21 mouse cellular contexts compared by ENCODE assay signal in the genomic region with DNA sequence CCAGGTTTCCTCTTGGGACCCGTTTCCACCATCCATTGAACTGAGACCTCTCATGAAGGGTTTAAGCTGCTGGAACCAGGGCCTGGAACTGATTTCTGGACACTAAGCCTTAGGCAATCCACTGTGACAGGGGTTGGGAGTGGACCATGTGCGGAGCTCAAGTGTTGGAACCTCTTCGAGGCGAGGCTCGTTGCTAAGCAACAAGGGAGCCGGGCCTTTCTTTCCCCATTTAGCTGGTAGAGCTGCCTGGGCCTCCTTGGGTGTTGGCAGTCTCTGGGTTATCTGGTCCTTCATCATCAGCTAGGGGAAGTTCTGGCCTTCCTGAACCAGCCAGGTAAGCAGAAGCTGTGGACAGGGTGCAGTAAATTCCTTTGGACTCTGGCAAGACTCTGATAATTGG. TPM values are rescaled to one million over a fixed set of nuclear protein-coding genes. Genes with fewer than 3 reads are reported as not detected.
DNase-seq lines count a peak whose midpoint lies in the region; ATAC-seq and TF ChIP-seq lines count a peak whose summit lies in the region.
"Had no signal": no experiment of that assay in that cellular context is flagged by ENCODE, and none has a peak within 500 bp of the region (broad histone marks: within the 10 kb centered on the region; RNA-seq: fewer than 3 reads in every experiment).

A gene (plus strand): TSS at position 205 of the 400 bp plus-strand sequence.

- 61% methylated on average over 6 of the region's 6 CpGs for WGBS in intestine, embryonic 15.5 days
- 54% methylated on average over 6 of the region's 6 CpGs for WGBS in intestine, postnatal 0 days
- WGBS in stomach, embryonic 14.5 days = 67% methylated on average over 6 of the region's 6 CpGs
- WGBS in stomach, postnatal 0 days = 66% methylated on average over 6 of the region's 6 CpGs

- no peaks in the 10 kb centered on the region for H3K4me1 ChIP-seq in intestine, embryonic 15.5 days (replicated peaks)
- no peaks in the 10 kb centered on the region for H3K4me1 ChIP-seq in intestine, postnatal 0 days (replicated peaks; ENCODE audit: control insufficient read depth, insufficient read depth, low read length)
- no peaks in the 10 kb centered on the region for H3K4me1 ChIP-seq in stomach, embryonic 14.5 days (ENCODE audit: control insufficient read depth, insufficient read depth, low read length)
- H3K4me1 ChIP-seq in stomach, postnatal 0 days (replicated peaks; ENCODE audit: control insufficient read depth, insufficient read depth) = no peaks in the 10 kb centered on the region
- H3K4me1 ChIP-seq: embryonic facial prominence, embryonic 10.5 days; forebrain, embryonic 13.5 days; heart, embryonic 10.5 days; hindbrain, embryonic 13.5 days had no signal

- no peak within 1 kb of the TSS for H3K4me3 ChIP-seq in intestine, embryonic 15.5 days (replicated peaks)
- H3K4me3 ChIP-seq in intestine, postnatal 0 days (ENCODE audit: low read depth, low read length) = no peak within 1 kb of the TSS
- no peak within 1 kb of the TSS for H3K4me3 ChIP-seq in stomach, embryonic 14.5 days (ENCODE audit: low read depth, low read length)
- no peak within 1 kb of the TSS for H3K4me3 ChIP-seq in stomach, postnatal 0 days (ENCODE audit: low read depth, low read length)
- H3K4me3 ChIP-seq: embryonic facial prominence, embryonic 10.5 days; forebrain, embryonic 13.5 days; heart, embryonic 10.5 days; hindbrain, embryonic 13.5 days had no signal

- no peaks in the 10 kb centered on the region for H3K9me3 ChIP-seq in intestine, embryonic 15.5 days
- no peaks in the 10 kb centered on the region for H3K9me3 ChIP-seq in intestine, postnatal 0 days (ENCODE audit: control insufficient read depth)
- no peaks in the 10 kb centered on the region for H3K9me3 ChIP-seq in stomach, embryonic 14.5 days (ENCODE audit: control insufficient read depth, low read depth, low read length)
- H3K9me3 ChIP-seq in stomach, postnatal 0 days (ENCODE audit: control insufficient read depth, low read length) = no peaks in the 10 kb centered on the region
- H3K9me3 ChIP-seq: embryonic facial prominence, embryonic 10.5 days; forebrain, embryonic 13.5 days; heart, embryonic 10.5 days; hindbrain, embryonic 13.5 days had no signal

- H3K36me3 ChIP-seq in intestine, embryonic 15.5 days = no peaks in the 10 kb centered on the region
- H3K36me3 ChIP-seq in intestine, postnatal 0 days (ENCODE audit: control insufficient read depth, insufficient read depth) = no peaks in the 10 kb centered on the region
- no peaks in the 10 kb centered on the region for H3K36me3 ChIP-seq in stomach, embryonic 14.5 days (ENCODE audit: control insufficient read depth, insufficient read depth, low read length)
- H3K36me3 ChIP-seq in stomach, postnatal 0 days (ENCODE audit: control insufficient read depth, insufficient read depth, low read length) = no peaks in the 10 kb centered on the region
- H3K36me3 ChIP-seq: embryonic facial prominence, embryonic 10.5 days; heart, embryonic 10.5 days; hindbrain, embryonic 13.5 days had no signal

- peak; percentile 53; the same call in 1 of the 2 replicates for ATAC-seq in intestine, embryonic 15.5 days
- no peak for ATAC-seq in intestine, postnatal 0 days
- ATAC-seq in stomach, embryonic 14.5 days (ENCODE audit: insufficient number of reproducible peaks, insufficient read depth, low FRiP score, low read depth) = 0 out of 2 replicates have a peak, but pooled peaks have one; percentile 14
- ATAC-seq in stomach, postnatal 0 days (ENCODE audit: low FRiP score, low TSS enrichment) = no peak
- ATAC-seq: forebrain, embryonic 13.5 days; forebrain, postnatal 0 days; Patski had no signal

- no peak within 1 kb of the TSS for H3K9ac ChIP-seq in intestine, embryonic 15.5 days
- H3K9ac ChIP-seq in intestine, postnatal 0 days (ENCODE audit: low read depth, low read length) = no peak within 1 kb of the TSS
- H3K9ac ChIP-seq in stomach, embryonic 14.5 days (replicated peaks; ENCODE audit: low read depth, low read length) = no peak within 1 kb of the TSS
- H3K9ac ChIP-seq in stomach, postnatal 0 days (ENCODE audit: low read length) = no peak within 1 kb of the TSS
- H3K9ac ChIP-seq: forebrain, embryonic 13.5 days; forebrain, postnatal 0 days; hindbrain, embryonic 13.5 days had no signal

- TF ChIP-seq EP300 in stomach, postnatal 0 days (optimal IDR thresholded peaks at IDR 0.05) = no peak

- no peak within 1 kb of the TSS for H3K27ac ChIP-seq in intestine, embryonic 15.5 days
- H3K27ac ChIP-seq in intestine, postnatal 0 days (ENCODE audit: low read depth, low read length) = no peak within 1 kb of the TSS
- H3K27ac ChIP-seq in stomach, embryonic 14.5 days (ENCODE audit: low read length) = no peak within 1 kb of the TSS
- H3K27ac ChIP-seq in stomach, postnatal 0 days (replicated peaks) = no peak within 1 kb of the TSS
- H3K27ac ChIP-seq: embryonic facial prominence, embryonic 10.5 days; forebrain, embryonic 13.5 days; heart, embryonic 10.5 days; hindbrain, embryonic 13.5 days had no signal

- DNase-seq in stomach, postnatal 0 days (ENCODE audit: low spot score) = no peak
- DNase-seq in R1 (ENCODE audit: low read depth, low spot score) (peak; percentile 70), MN1 (ENCODE audit: low spot score) (no peak)
- peak; percentile 45 for DNase-seq in testis, postnatal 14 days (ENCODE audit: low spot score)
- DNase-seq: adrenal gland, adult 8-10 months; adrenal gland, postnatal 36 days; cerebellum, adult 2 months; cerebellum, postnatal 10 days; forebrain, postnatal 0 days; gastrocnemius, postnatal 36 days; heart, adult 18-20 months; heart, postnatal 10 days had no signal

- no peaks in the 10 kb centered on the region for H3K27me3 ChIP-seq in intestine, embryonic 15.5 days (replicated peaks)
- H3K27me3 ChIP-seq in intestine, postnatal 0 days (replicated peaks; ENCODE audit: control insufficient read depth, insufficient read depth, low read length) = no peaks in the 10 kb centered on the region
- H3K27me3 ChIP-seq in stomach, embryonic 14.5 days (ENCODE audit: control insufficient read depth, insufficient read depth, low read length) = no peaks in the 10 kb centered on the region
- H3K27me3 ChIP-seq in stomach, postnatal 0 days (ENCODE audit: control insufficient read depth, insufficient read depth, low read length) = no peaks in the 10 kb centered on the region
- H3K27me3 ChIP-seq: forebrain, embryonic 13.5 days had no signal

- no peak within 1 kb of the TSS for H3K4me2 ChIP-seq in intestine, embryonic 15.5 days (replicated peaks)
- no peak within 1 kb of the TSS for H3K4me2 ChIP-seq in intestine, postnatal 0 days (replicated peaks; ENCODE audit: low read depth)
- no peak within 1 kb of the TSS for H3K4me2 ChIP-seq in stomach, embryonic 14.5 days (replicated peaks; ENCODE audit: low read depth, low read length)
- H3K4me2 ChIP-seq in stomach, postnatal 0 days (replicated peaks; ENCODE audit: low read depth) = no peak within 1 kb of the TSS
- H3K4me2 ChIP-seq: forebrain, embryonic 13.5 days; hindbrain, embryonic 13.5 days had no signal

- no peak for TF ChIP-seq CTCF in intestine, postnatal 0 days (IDR thresholded peaks at IDR 0.05; ENCODE audit: low read depth)
- TF ChIP-seq CTCF in stomach, postnatal 0 days (IDR thresholded peaks at IDR 0.05; ENCODE audit: low read depth) = no peak

RNA-seq across cellular contexts. Expression of the gene that starts here (rescaled TPM):
- 0.71 and 0.92 TPM in 2 replicates for polyA plus RNA-seq in intestine, embryonic 15.5 days (2015; fragmentation: Nextera tagmentation; extraction: Ambion mirVana)
- polyA plus RNA-seq in intestine, postnatal 0 days (2015; fragmentation: Nextera tagmentation; extraction: Ambion mirVana) = 0.20 and 0.43 TPM in 2 replicates
- polyA plus RNA-seq in stomach, embryonic 14.5 days (2014; fragmentation: Nextera tagmentation; extraction: Ambion mirVana) = 9.0 and 11.4 TPM in 2 replicates
- polyA plus RNA-seq in stomach, postnatal 0 days (2015; fragmentation: Nextera tagmentation; extraction: Ambion mirVana) = 3.3 and 3.5 TPM in 2 replicates
- polyA plus RNA-seq: C2C12; cerebellum, adult 2 months had no signal

Comparison
In these comparisons a context has a peak if more than half of its experiments do, and no peak if none do; other contexts are left out.
1. Peak in ATAC-seq in intestine, embryonic 15.5 days; RNA of the gene not detected or under 1 TPM.
2. DNase-seq: peak in R1 (single experiment) and testis, postnatal 14 days (single experiment); none in stomach, postnatal 0 days (single experiment) and MN1 (single experiment).